Mouse (Mus musculus): ENCODE measurements around the gene Dyrk1b. TPM values are rescaled to one million over a fixed set of nuclear protein-coding genes. Genes with fewer than 3 reads are reported as not detected.

Dyrk1b gene
- 10 to 100 TPM in 1 of 2 experiments, 1 to 10 TPM in 1; 8.7 to 14.0 TPM for polyA plus RNA-seq (2017; shearing (Covaris generic))

DNA sequence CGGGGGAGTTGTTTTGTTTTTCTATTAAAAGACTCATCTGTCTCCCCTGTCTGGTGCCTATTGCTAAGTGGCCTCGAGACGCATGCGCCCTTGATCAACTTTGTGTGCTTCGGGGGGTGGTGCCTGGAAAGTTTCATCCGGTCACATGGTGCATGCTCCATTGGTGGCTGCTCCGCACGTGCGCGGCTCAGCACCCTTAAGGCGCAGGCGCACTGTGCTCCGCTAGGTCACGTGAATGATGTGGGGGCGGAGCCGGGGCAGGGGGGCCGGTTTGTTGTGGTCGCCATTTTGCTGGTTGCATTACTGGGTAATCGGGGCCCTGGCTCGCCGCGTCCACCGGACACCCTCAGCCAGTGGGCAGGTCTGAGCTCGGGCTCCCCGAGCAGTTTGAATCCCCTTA, at the start of gene Dyrk1b:
TSS of gene Dyrk1b (plus strand) at position 242 of the 400 bp plus-strand sequence.

GRCm38 (mm10) chr7:28169489-28170422, 9.5 kb upstream of the Dyrk1b start, which contains the start of gene Fbl:
Gene Fbl, plus strand, starts transcription at chr7:28169710.

Other genes with a start within 250 kb of the Dyrk1b start
- 10 to 100 TPM in 1 of 2 experiments, 1 to 10 TPM in 1; 9.6 to 11.9 TPM for gene Zfp780b, start 200.3 kb upstream of the Dyrk1b start, polyA plus RNA-seq (2017; shearing (Covaris generic))
- 1 to 10 TPM; 5.8 to 5.9 TPM for gene Zfp850, start 165.4 kb upstream of the Dyrk1b start, polyA plus RNA-seq (2017; shearing (Covaris generic))
- gene Psmc4, start 129.4 kb upstream of the Dyrk1b start, polyA plus RNA-seq (2017; shearing (Covaris generic)) = 100 to 1,000 TPM; 194 to 235 TPM
- gene Fcgbp, start 108.2 kb upstream of the Dyrk1b start, polyA plus RNA-seq (2017; shearing (Covaris generic)) = under 1 TPM in 1 of 2 experiments, not detected in 1; 0.45 TPM
- under 1 TPM in 1 of 2 experiments, not detected in 1; 0.15 TPM for gene 9530053A07Rik, start 50.0 kb upstream of the Dyrk1b start, polyA plus RNA-seq (2017; shearing (Covaris generic))
- 100 to 1,000 TPM; 119 to 130 TPM for gene Fbl, start 9.8 kb upstream of the Dyrk1b start, polyA plus RNA-seq (2017; shearing (Covaris generic))
- 10 to 100 TPM in 1 of 2 experiments, 1 to 10 TPM in 1; 9.0 to 10.8 TPM for gene Eid2, start 88.4 kb downstream of the Dyrk1b start, polyA plus RNA-seq (2017; shearing (Covaris generic))
- gene Eid2b, start 98.3 kb downstream of the Dyrk1b start, polyA plus RNA-seq (2017; shearing (Covaris generic)) = 1 to 10 TPM; 4.8 to 6.4 TPM
- gene Selenov, start 111.7 kb downstream of the Dyrk1b start, polyA plus RNA-seq (2017; shearing (Covaris generic)) = not detected
- gene Dll3, start 122.8 kb downstream of the Dyrk1b start, polyA plus RNA-seq (2017; shearing (Covaris generic)) = not detected
- 10 to 100 TPM; 72.3 to 82.6 TPM for gene Timm50, start 132.6 kb downstream of the Dyrk1b start, polyA plus RNA-seq (2017; shearing (Covaris generic))
- gene Supt5, start 159.3 kb downstream of the Dyrk1b start, polyA plus RNA-seq (2017; shearing (Covaris generic)) = 100 to 1,000 TPM; 111 to 138 TPM
- gene Rps16, start 171.2 kb downstream of the Dyrk1b start, polyA plus RNA-seq (2017; shearing (Covaris generic)) = 1,000 to 10,000 TPM in 1 of 2 experiments, 100 to 1,000 TPM in 1; 690 to 1,103 TPM
- 10 to 100 TPM; 68.1 to 75.7 TPM for gene Plekhg2, start 193.1 kb downstream of the Dyrk1b start, polyA plus RNA-seq (2017; shearing (Covaris generic))
- 100 to 1,000 TPM; 146 to 202 TPM for gene Zfp36, start 200.8 kb downstream of the Dyrk1b start, polyA plus RNA-seq (2017; shearing (Covaris generic))
- gene Med29, start 213.2 kb downstream of the Dyrk1b start, polyA plus RNA-seq (2017; shearing (Covaris generic)) = 10 to 100 TPM; 23.7 to 29.5 TPM
- 100 to 1,000 TPM in 1 of 2 experiments, 10 to 100 TPM in 1; 88.9 to 102 TPM for gene Paf1, start 213.5 kb downstream of the Dyrk1b start, polyA plus RNA-seq (2017; shearing (Covaris generic))